Mouse (Mus musculus) spleen, adult 2 months (tissue): ENCODE measurements around the gene Icosl.

Source experiments
- CTCF ChIP-seq: fragments of 200-500 bp; IDR thresholded peaks from 2 replicates; pipeline ENCODE4 v1.5.1; 2011; ENCODE audit warnings: mild to moderate bottlenecking, inconsistent platforms; ENCODE audit not compliant: insufficient read depth, insufficient read length, insufficient replicate concordance; ENCODE audit errors: extremely low read depth
- POLR2A ChIP-seq: fragments of 200-500 bp; IDR thresholded peaks from 2 replicates; pipeline ENCODE4 v1.6.1; 2011; ENCODE audit warnings: low read depth, low read length, inconsistent platforms

DNA sequence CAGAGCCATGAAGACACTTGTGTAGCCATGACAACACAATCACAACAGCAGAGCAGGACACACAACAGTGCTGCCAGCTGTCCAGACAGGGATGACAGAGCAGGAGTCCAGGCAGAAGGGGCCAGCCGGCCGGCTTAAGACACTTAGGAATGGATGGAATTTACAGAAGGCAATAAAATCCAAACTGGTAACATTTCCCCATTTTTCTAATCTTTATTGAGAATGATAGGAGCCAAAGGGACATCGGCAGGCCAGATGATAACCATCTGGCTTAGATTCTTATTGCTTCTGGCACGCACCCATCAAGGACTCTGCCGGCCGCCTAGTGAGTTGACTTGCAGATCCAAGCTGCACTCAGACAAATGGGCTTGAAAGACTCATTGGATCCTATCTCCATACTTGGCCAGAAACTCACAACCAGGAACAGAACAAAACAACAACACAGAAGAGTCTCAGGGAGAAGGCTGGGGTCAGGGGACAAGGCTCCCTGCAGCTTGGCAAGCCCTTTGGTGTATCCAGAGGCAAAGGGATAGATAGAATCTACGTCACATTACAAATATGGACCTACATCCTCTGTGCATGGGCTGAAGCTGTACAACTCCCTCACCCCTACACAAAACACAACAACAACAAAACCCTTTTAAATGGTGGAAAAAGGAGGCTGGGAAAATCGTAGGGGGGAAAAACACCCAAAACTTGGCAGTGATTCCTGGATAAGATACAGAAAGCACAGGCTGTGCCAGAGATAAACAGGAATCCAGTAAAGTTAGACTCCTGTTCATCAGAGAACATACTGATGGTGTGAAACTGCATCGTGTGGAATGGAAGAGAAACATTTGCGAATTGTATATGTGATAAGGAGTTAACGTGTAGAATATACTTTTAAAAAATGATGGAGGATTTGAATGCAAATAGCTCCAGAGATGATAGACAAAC is 35.7 kb downstream of the Icosl start:
- TF ChIP-seq CTCF (no peak), POLR2A (no peak)
